Mouse (Mus musculus) heart, adult 2 months (tissue): ENCODE results near the gene Strn. TPM values are rescaled to one million over a fixed set of nuclear protein-coding genes. Genes with fewer than 3 reads are reported as not detected.

ENCODE experiments used
- DNase-seq, 2 experiments: peaks; one replicate each; pipeline ENCODE4 v3.0.0; 2021
- H3K27ac ChIP-seq: fragments of 200-600 bp; 2 replicates; pipeline ENCODE4 v1.8.1; 2022
- H3K27me3 ChIP-seq: fragments of 200-500 bp; 2 replicates; pipeline ENCODE4 v1.6.1; 2012; ENCODE audit warnings: mild to moderate bottlenecking, low read length, inconsistent platforms, mixed read lengths; ENCODE audit not compliant: control insufficient read depth, insufficient read depth
- H3K36me3 ChIP-seq: fragments of 200-500 bp; 2 replicates; pipeline ENCODE4 v1.6.1; 2012; ENCODE audit warnings: low read length, inconsistent platforms; ENCODE audit not compliant: control insufficient read depth, insufficient read depth
- H3K4me1 ChIP-seq: fragments of 200-500 bp; 2 replicates; pipeline ENCODE4 v1.6.1; 2011; ENCODE audit warnings: low read length; ENCODE audit not compliant: control insufficient read depth, insufficient read depth
- H3K4me3 ChIP-seq: fragments of 200-600 bp; 2 replicates; pipeline ENCODE4 v1.8.1; 2022
- H3K79me2 ChIP-seq: fragments of 200-500 bp; replicated peaks from 2 replicates; pipeline ENCODE4 v1.6.1; 2012; ENCODE audit warnings: mild to moderate bottlenecking, inconsistent platforms, low read length, moderate library complexity, mixed read lengths; ENCODE audit not compliant: control insufficient read depth, insufficient read depth
- H3K9ac ChIP-seq: fragments of 200-500 bp; 2 replicates; pipeline ENCODE4 v1.6.1; 2012; ENCODE audit warnings: low read depth, mild to moderate bottlenecking, control low read depth, inconsistent platforms, low read length, mixed read lengths
- CTCF ChIP-seq: fragments of 200-600 bp; IDR thresholded peaks from 2 replicates; pipeline ENCODE4 v1.8.1; 2022; ENCODE audit warnings: antibody characterized with exemption, mild to moderate bottlenecking, moderate library complexity
- EP300 ChIP-seq: fragments of 200-500 bp; IDR thresholded peaks from 2 replicates; pipeline ENCODE4 v1.6.1; 2011; ENCODE audit warnings: low read depth, low read length, control low read depth; ENCODE audit not compliant: insufficient read depth
- POLR2A ChIP-seq: fragments of 200-500 bp; IDR thresholded peaks from 2 replicates; pipeline ENCODE4 v1.6.1; 2011; ENCODE audit warnings: mild to moderate bottlenecking, low read depth, low read length, control low read depth; ENCODE audit not compliant: insufficient read depth
- WGBS: fragments of 180-500 bp; shearing (Covaris S2); methylation state at CpG from one replicate; pipeline ENCODE4 v1.1.7; 2018; 5-methylcytosine and 5-hydroxymethylcytosine counted together
- intact Hi-C: fragments of 180-260 bp; cut with DNase I; formaldehyde crosslinking; loops from one replicate; pipeline ENCODE4 v1.15.1; 2025
- polyA plus RNA-seq: library from polyadenylated mRNA; depleted of rRNA; stranded (reverse); fragments of >200 nt; gene quantifications from 2 replicates; pipeline ENCODE4 v1.2.3, GENCODE M21; 2012
- total RNA-seq, 2 experiments: library from RNA; stranded (reverse); gene quantifications; 2 replicates each; pipeline ENCODE4 v1.2.3; 2021

The Strn gene
- total and polyA plus RNA-seq, 3 experiments, result 6.1 to 24.2 (median 20.3) TPM

- H3K79me2 ChIP-seq, result no peaks in the 10 kb centered on the region
- H3K36me3 ChIP-seq, result peaks cover 2% of the 10 kb centered on the region
- 88% methylated on average over 10 of the region's 10 CpGs for WGBS
- no peak overlapping the region for H3K27ac ChIP-seq
- no peak overlapping the region for H3K9ac ChIP-seq
- H3K27me3 ChIP-seq, result no peaks in the 10 kb centered on the region
- TF ChIP-seq EP300 (no peak), POLR2A (no peak), CTCF (no peak)
- intact Hi-C loops, result loop anchor here (10.0 kb wide), 1 partner anchor 160 kb away; no protein-coding TSS in a partner anchor
- no peak overlapping the region for H3K4me3 ChIP-seq
- no peaks in the 10 kb centered on the region for H3K4me1 ChIP-seq
- DNase-seq, result no peak
These were observed 82.2 kb downstream of the Strn start for GRCm38 (mm10) chr17:78654841-78655240.

GRCm38 (mm10) chr17:78643853-78644475 lies 93.0 kb downstream of the Strn start:
- no peak for DNase-seq
- no peak for TF ChIP-seq EP300
- TF ChIP-seq POLR2A, result no peak
- TF ChIP-seq CTCF, result no peak
- Histone ChIP-seq H3K27me3 (no peaks in the 10 kb centered on the region), H3K9ac (no peak overlapping the region), H3K79me2 (no peaks in the 10 kb centered on the region), H3K4me3 (no peak overlapping the region), H3K36me3 (no peaks in the 10 kb centered on the region), H3K27ac (no peak overlapping the region), H3K4me1 (no peaks in the 10 kb centered on the region)
- intact Hi-C loops, result no loop called here
- WGBS, result 85% methylated on average over 17 of the region's 17 CpGs

- intact Hi-C loops, result no loop called here
- Histone ChIP-seq H3K79me2 (no peaks in the 10 kb centered on the region), H3K27ac (no peak overlapping the region), H3K27me3 (no peaks in the 10 kb centered on the region), H3K4me3 (no peak overlapping the region), H3K36me3 (no peaks in the 10 kb centered on the region), H3K9ac (no peak overlapping the region), H3K4me1 (no peaks in the 10 kb centered on the region)
- TF ChIP-seq EP300, result no peak
- no peak for TF ChIP-seq CTCF
- TF ChIP-seq POLR2A, result no peak
- WGBS, result 85% methylated on average over 4 of the region's 4 CpGs
- DNase-seq, result no peak
These were observed 94.7 kb downstream of the Strn start for GRCm38 (mm10) chr17:78642259-78642658.

- no peak for DNase-seq
- no peak overlapping the region for H3K4me3 ChIP-seq
- no peaks in the 10 kb centered on the region for H3K4me1 ChIP-seq
- 84% methylated on average over 3 of the region's 3 CpGs for whole genome bisulfite sequencing
- H3K27ac ChIP-seq, result no peak overlapping the region
- TF ChIP-seq POLR2A (no peak), CTCF (no peak)
- H3K36me3 ChIP-seq, result no peaks in the 10 kb centered on the region
- H3K79me2 ChIP-seq, result no peaks in the 10 kb centered on the region
- intact Hi-C loops, result no loop called here
- no peaks in the 10 kb centered on the region for H3K27me3 ChIP-seq
- no peak overlapping the region for H3K9ac ChIP-seq
These were observed 96.6 kb downstream of the Strn start for GRCm38 (mm10) chr17:78640387-78640786.

GRCm38 (mm10) chr17:78639099-78639498 lies 97.9 kb downstream of the Strn start:
- Histone ChIP-seq H3K27ac (no peak overlapping the region), H3K4me3 (no peak overlapping the region), H3K9ac (no peak overlapping the region), H3K79me2 (no peaks in the 10 kb centered on the region), H3K4me1 (no peaks in the 10 kb centered on the region), H3K36me3 (no peaks in the 10 kb centered on the region), H3K27me3 (no peaks in the 10 kb centered on the region)
- intact Hi-C loops, result no loop called here
- TF ChIP-seq POLR2A, result no peak
- no peak for TF ChIP-seq CTCF
- TF ChIP-seq EP300, result no peak
- 31% methylated on average over 6 of the region's 6 CpGs for WGBS
- DNase-seq, result peak in 1 of 2 experiments; percentile 5

- no peak for TF ChIP-seq POLR2A
- no peak for TF ChIP-seq CTCF
- TF ChIP-seq EP300, result no peak
- WGBS, result 88% methylated on average over 7 of the region's 7 CpGs
These were observed 99.9 kb downstream of the Strn start for GRCm38 (mm10) chr17:78637140-78637539.

More at GRCm38 (mm10) chr17:78637140-78637539, 99.9 kb downstream of the Strn start:
- no peak overlapping the region for H3K27ac ChIP-seq
- no peaks in the 10 kb centered on the region for H3K36me3 ChIP-seq
- H3K9ac ChIP-seq, result no peak overlapping the region
- intact Hi-C loops, result no loop called here
- no peak overlapping the region for H3K4me3 ChIP-seq
- H3K27me3 ChIP-seq, result no peaks in the 10 kb centered on the region
- no peaks in the 10 kb centered on the region for H3K4me1 ChIP-seq
- no peak for DNase-seq
- H3K79me2 ChIP-seq, result no peaks in the 10 kb centered on the region
